Mouse (Mus musculus) adrenal gland (tissue): ENCODE measurements at regions not wholly inside any gene's neighbourhood (a gene's known extent, or its start where the extent isn't known, plus 50 kb on each side); places are given as distances from the start of the nearest gene placed in this dataset.
"Not testable (repeated sequence)": the region's sequence is repeated elsewhere in the genome, so short reads cannot be mapped to it uniquely, and the experiment has no call there.

Experiments
- intact Hi-C: fragments of 180-260 bp; cut with DNase I; formaldehyde crosslinking; loops from one replicate; pipeline ENCODE4 v1.15.1; 2025

DNA sequence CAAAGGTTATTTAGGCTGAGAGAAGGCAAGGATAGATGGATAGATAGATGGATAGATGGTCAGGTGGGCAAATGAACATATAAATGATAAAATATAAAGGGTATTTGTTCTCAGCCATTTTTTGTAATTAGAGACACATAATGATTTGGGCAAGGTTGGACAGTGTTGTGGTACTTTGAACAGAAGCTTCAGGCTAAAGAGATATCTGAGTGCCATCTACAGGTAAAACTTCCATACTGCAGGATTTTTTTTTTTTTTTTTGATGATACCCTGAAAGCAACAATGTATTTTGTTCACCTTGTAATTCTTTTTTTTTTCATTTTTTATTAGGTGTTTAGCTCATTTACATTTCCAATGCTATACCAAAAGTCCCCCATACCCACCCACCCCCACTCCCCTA is 110.1 kb upstream of the Trabd2b start:
- intact Hi-C loops, result no loop called here

DNA sequence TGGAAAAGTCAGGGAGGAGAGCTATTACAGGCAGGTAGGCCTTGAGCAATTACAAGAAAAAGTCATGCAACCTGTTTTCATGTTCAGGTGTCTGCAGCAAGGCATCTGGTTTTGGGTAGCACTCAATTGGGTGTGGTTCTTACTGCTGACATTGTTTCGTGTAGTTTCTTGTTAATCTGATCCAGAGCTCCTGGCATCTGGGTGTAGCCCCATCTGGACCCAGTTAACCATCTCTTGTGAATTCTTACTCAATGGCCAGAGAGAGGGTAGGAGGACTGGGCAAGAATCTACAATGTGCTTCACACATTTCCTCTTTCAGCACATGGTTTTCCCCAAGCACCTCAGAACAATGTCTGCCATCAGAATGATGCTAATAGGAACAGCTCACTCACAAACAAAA is 108.0 kb upstream of the Trabd2b start:
- intact Hi-C loops, result not testable (repeated sequence)

GRCm38 (mm10) chr4:114300390-114301012 is 106.0 kb upstream of the Trabd2b start:
- intact Hi-C loops, result no loop called here

GRCm38 (mm10) chr4:114304654-114305053 is 101.9 kb upstream of the Trabd2b start:
- intact Hi-C loops, result no loop called here

DNA sequence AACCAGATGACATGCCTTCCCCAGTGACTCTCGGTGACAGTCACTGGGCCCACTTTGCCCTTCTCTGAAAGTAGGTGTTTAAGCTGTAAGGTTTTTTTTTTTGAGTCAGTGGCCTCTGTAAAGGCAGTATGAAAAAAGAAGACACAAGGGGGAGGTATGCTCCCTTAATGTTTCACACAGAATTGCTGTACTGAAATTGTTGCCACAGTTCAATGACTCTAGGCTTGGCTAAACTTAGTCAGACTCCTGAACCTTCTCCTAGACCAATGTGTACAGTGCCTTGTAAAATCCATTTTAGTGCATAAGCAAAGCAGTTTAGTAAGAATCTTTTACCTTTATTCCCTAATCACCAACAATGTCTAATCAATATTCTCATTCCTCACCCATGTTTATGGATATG is 99.0 kb upstream of the Trabd2b start:
- intact Hi-C loops, result no loop called here

DNA sequence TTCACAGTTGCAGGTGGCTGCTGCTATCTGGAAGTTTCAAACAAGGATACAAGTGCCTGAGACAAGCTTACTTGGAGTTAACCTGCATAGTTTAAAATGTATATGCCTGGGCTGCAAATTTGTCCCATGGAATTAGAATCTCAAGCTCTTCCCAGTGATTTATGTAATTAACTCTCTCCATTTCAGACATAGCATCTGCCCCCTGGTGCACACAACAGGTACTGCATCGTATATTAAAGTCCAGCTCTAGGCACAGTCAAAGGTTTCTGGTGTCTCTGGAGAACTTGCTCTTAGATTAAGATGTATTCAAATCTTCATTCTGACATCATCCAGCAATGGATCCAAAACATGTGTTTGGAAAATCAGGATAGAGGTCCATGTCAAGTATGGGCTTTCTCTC is 98.0 kb upstream of the Trabd2b start:
- intact Hi-C loops, result no loop called here

GRCm38 (mm10) chr4:114315051-114315450 is 91.5 kb upstream of the Trabd2b start:
- intact Hi-C loops, result no loop called here

DNA sequence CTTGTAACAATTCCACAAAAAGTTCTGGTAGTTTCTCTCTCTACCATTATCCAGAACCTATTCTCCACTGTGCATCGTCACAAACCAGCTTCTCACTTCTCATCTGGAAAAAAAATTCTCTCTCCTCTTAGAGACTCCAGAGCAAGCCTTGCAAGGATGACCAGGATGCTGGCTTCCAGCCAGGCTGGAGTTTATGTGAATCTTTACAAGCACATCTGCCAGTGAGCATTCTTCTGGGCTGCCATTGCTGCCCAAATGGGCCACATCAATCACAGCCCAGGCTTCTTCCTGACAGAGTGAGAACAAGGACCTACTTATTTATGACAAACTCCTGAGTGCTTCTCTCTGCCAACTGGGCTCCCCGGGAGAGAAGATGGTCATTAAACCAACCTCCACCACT is 91.0 kb upstream of the Trabd2b start:
- intact Hi-C loops, result no loop called here

DNA sequence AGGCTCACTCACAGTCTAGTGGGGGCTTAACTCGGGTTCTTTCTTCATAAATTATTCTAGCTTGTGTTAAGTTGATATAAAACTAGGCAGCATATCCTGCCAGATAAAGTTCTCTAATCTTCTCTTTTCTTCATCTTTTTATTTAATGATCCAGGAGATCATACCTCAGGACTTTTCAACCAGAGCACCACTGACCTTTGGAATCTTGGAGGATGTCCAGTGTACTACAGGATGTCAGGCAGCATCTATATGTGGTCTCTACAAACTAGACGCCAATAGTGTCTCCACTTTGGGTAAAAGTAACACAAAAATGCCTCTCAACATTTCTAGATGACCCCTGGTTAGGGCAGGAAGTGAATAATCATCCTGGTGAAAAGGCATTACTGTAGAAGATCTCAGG is 89.4 kb upstream of the Trabd2b start:
- intact Hi-C loops, result no loop called here

DNA sequence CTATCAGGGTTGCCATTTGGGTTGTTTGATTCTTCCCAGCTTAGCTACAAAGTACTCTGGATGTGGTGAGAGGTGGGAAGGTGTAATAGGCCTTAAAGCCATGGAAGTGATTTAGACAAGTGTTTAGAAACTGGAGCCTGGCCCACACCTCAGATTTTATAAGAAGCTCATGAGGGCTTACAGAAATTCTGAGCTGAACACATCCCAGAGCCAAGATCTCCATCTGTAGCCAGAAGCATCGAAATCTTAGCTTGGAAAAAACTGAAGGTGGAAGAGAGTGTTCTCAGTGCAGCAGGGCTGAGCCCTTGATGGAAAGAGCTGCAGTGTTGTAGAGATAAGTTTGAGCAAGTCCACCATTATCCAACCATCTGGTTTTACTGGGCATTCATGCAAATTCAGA is 86.4 kb upstream of the Trabd2b start:
- intact Hi-C loops, result no loop called here

DNA sequence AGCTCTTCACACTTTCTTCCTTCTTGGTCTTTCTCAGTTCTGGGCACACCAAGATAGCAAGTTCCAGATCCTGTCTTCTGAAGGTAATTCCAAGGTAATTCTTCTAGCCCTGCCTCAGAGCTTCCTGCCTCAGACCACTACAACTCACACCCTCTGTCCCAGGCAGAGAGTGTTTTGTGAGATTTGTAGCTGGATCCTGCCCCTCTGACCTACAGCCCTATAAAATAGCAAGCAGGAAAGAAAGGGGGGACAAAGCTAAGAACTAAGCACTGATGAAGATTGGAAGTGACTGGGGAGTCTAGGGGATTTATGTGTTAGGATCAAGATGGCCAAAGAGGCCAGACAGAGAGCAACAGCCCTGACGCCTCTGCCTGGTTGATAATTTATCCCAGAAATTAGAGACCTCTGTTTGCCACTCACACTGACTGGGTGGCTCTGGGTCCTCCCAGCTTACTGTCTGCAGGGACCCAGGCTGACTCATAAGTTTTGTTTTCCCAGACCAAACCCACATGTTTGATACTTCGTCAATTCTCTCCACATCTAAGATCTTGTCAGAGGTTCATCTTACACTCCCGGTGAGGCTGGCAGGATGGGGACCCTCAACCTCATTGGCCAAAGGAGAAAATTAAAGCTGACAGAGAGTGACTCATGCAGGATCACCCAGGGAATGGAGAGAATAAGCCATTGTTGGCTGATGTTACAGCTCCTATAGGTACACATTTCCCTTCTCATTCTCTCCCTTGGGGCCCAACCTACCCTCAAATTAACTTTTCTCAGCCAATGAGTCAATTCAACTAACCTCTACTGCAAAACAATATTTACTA is 84.8 kb upstream of the Trabd2b start:
- intact Hi-C loops, result no loop called here

DNA sequence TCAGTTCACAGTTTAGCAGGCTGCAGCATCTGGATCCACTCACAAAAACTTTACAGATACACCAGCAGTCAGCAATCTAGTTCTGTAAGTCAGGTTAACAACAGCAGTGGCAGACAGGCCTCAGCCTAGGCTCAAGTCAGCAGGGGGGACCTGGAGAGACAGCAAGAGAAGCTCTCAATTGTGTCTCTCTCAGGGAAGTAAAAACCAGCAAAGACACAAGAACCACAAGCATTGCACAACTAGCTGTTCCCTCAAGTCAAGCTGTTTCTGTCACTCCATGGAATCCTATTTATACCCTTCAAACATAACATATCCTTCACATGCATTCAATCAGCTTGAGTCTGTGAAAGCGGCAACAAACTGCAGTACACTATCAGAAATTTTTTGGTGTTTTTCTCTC is 76.5 kb upstream of the Trabd2b start:
- intact Hi-C loops, result no loop called here

DNA sequence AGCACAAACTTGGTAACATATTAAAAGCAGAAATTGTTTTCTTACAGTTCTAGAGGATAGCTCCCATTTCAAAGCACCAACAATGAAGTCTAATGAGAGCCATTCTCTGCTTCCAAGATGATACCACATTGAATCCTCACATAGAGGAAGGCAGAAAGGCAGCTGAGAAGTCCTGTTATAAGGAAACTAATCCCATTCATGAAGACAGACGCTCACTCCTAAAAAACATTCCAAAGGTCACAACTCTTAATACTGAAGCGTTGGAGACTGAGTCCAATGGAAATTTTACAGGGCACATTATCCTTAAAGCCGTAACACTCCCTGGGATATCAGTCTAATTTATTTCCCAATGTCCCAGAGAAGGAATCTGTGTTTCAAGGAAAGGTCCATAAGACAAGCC is 75.4 kb upstream of the Trabd2b start:
- intact Hi-C loops, result no loop called here

DNA sequence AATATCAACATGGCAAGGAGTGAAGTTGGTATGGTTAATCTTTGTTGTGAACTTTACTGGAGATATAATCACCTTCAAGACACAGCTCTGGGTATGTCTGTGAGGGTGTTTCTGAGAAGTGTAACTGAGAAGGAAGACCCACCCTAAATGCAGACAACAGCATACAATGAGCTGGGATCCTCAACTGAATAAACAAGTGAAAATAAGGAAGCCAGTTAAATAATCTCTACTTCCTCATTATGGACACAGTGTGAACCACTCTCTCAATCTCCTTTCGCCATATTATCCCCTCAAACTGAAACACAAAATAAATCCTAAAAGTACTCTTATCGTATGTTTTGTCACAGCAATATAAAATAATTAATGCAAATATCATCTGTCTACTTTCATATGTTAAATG is 71.7 kb upstream of the Trabd2b start:
- intact Hi-C loops, result no loop called here

GRCm38 (mm10) chr4:114336029-114336746 is 70.3 kb upstream of the Trabd2b start:
- intact Hi-C loops, result no loop called here

GRCm38 (mm10) chr4:114336747-114337090 is 69.8 kb upstream of the Trabd2b start:
- intact Hi-C loops, result no loop called here

DNA sequence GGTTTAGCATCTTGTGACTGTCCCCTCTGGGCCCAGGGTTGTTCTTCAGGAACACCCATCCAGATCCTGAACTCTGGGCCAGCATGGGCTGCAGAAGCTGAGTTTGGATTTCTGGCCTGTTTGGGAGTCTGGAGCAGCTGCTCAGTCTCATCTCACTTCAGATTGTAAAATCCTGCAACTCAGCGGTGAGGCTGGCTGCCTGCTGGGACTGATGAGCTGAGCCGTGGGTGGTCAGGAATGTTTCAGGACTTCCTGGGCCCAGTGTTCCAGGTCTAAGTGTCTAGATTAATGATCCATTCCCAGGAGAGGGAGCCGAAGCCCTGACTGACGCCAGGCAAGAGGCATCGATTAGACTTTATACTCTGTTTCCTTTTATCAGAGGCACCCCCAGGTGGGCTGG is 66.7 kb upstream of the Trabd2b start:
- intact Hi-C loops, result no loop called here

- intact Hi-C loops, result no loop called here
Observed at GRCm38 (mm10) chr4:114345154-114345553, 61.4 kb upstream of the Trabd2b start.

DNA sequence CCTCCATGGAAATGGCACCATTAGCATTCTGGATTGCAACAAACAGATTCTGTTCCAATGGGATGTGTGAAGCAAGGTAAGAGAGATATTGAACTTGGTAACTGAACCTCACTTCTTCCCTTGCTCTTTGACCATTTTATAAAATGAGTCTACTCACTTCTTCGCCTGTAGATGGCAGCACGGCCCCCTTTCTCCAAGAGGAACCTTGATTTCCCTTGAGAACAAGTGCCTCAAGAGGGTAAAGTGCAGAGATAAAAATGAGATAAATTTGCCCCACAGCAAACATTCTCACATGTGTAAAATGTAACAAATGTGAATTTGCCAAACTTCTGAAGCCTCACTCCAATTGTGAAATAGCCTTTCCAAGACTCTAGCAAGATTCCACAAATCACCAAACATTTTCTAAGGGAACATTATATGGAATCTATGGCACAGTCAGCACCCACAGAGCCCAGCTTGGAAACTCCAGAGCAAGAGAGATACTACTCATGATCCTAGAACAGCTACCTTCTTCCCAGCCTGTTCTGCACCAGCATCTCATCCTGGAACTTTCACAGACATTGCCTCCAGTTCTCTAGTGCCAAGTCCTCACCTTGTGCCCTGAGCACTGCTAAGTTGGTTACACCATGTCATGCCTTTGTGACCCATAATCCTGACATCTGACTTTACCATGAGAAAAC is 60.3 kb upstream of the Trabd2b start:
- intact Hi-C loops, result loop anchor here (1.0 to 2.0 kb wide), 2 partner anchors 59 to 290 kb away; no protein-coding TSS in a partner anchor

DNA sequence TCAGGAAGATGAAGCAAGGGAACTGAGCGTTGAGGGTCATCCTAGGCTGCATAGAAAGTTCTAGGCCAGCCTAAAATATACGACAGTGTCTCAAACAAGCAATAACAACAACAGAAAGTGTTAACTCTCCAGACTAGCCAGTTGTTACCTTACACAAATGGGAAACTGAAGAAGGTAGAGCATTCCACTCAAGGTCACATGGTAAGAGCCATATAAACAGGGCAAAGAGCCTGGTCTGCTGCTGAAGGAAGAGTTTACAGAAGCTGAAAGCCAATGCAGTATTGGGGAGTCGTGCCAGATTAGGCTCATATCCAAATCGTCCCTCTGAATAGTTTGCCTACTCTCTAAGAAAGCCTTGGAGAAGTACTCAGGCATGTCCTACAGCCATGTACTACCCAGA is 59.6 kb upstream of the Trabd2b start:
- intact Hi-C loops, result loop anchor here (1.0 to 2.0 kb wide), 2 partner anchors 58 to 289 kb away; no protein-coding TSS in a partner anchor

DNA sequence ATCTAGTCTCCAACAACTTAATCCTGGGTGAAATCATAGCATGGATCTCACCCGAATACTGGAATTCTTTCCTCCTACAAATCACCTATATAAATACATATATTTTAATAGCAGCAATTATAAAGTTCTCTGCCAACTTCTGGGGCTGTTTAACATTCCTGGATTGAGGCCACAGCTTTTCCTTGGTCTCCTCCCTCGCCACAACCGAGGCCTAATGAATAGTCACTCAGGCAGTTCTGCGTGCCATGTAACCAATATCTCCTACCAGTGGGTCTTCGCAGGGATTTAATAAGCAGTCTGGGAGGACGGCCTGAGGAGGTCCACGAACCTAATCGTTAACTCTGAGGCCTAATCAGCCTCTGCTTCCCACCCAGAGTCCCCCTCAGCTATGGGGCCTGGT is 56.9 kb upstream of the Trabd2b start:
- intact Hi-C loops, result no loop called here

GRCm38 (mm10) chr4:114351282-114351681 is 55.2 kb upstream of the Trabd2b start:
- intact Hi-C loops, result no loop called here
